22 mouse cellular contexts compared by ENCODE assay signal in the genomic region with DNA sequence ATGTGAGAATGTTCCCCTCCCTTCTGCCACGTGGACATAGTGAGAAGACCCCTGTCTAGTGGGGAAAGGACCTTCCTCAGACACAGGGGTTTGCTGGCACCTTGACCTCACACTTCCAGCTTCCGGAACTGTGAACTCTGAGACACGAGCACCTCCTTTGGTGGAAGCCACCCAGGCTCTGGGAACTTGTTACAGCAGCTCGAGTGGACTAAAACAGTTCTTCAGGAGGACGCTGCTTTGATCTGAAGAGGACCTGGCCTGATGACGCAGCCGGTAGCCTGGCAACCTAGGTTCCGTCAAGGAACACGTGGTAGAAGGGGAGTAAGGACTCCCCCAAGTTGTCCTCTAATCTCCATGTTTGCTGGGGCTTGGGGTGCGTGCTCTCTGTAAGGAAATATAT. TPM values are rescaled to one million over a fixed set of nuclear protein-coding genes. Genes with fewer than 3 reads are reported as not detected.
DNase-seq lines count a peak whose midpoint lies in the region; ATAC-seq and TF ChIP-seq lines count a peak whose summit lies in the region.
"Had no signal": no experiment of that assay in that cellular context is flagged by ENCODE, and none has a peak within 500 bp of the region (broad histone marks: within the 10 kb centered on the region; RNA-seq: fewer than 3 reads in every experiment).

No protein-coding gene starts in this region.

- no peak for TF ChIP-seq EP300 in lung, postnatal 0 days (IDR thresholded peaks at IDR 0.05)

- H3K9me3 ChIP-seq in kidney, postnatal 0 days (replicated peaks; ENCODE audit: low read length): no peaks in the 10 kb centered on the region
- H3K9me3 ChIP-seq in lung, postnatal 0 days (ENCODE audit: low read length): no peaks in the 10 kb centered on the region
- H3K9me3 ChIP-seq: forebrain, embryonic 13.5 days; G1E; kidney, embryonic 15.5 days; liver, embryonic 12.5 days had no signal

- H3K36me3 ChIP-seq in kidney, postnatal 0 days (ENCODE audit: insufficient read depth, low read length): no peaks in the 10 kb centered on the region
- H3K36me3 ChIP-seq in lung, postnatal 0 days (ENCODE audit: insufficient read depth, low read length): no peaks in the 10 kb centered on the region
- H3K36me3 ChIP-seq: G1E; kidney, embryonic 15.5 days; liver, embryonic 12.5 days had no signal

- H3K27ac ChIP-seq in gastrocnemius, adult 2 months: peak overlapping the region; percentile 70
- 0 out of 2 replicates have a peak overlapping the region, but pooled peaks have one; percentile 37 for H3K27ac ChIP-seq in kidney, postnatal 0 days
- peak overlapping the region; percentile 47 for H3K27ac ChIP-seq in brown adipose tissue, adult 24 weeks (replicated peaks; ENCODE audit: low read depth, low read length)
- peak overlapping the region; percentile 73 for H3K27ac ChIP-seq in lung, postnatal 0 days (ENCODE audit: low read length)
- H3K27ac ChIP-seq: forebrain, embryonic 13.5 days; hindbrain, embryonic 14.5 days; liver, embryonic 12.5 days had no signal

- DNase-seq in gastrocnemius, adult 2 months: peak; percentile 5
- DNase-seq in gastrocnemius, postnatal 25 days: no peak
- DNase-seq in kidney, postnatal 0 days (ENCODE audit: low spot score): no peak
- DNase-seq in kidney, postnatal 25 days: no peak
- peak; percentile 70 for DNase-seq in lung, postnatal 0 days (ENCODE audit: low spot score)
- DNase-seq in cerebellum, adult 9-11 months: no peak
- DNase-seq: adrenal gland, adult 8-10 months; cerebellum, adult 11-12 months; cerebellum, postnatal 14 days; kidney, adult 18-20 months; layer of hippocampus, postnatal 36 days; left cerebral cortex, postnatal 4 days; liver, postnatal 0 days; thymus, postnatal 4 days had no signal

- ATAC-seq in kidney, postnatal 0 days (replicated peaks; ENCODE audit: low FRiP score, low read depth): no peak
- ATAC-seq in lung, postnatal 0 days: peak; percentile 40
- ATAC-seq: forebrain, embryonic 13.5 days; liver, embryonic 12.5 days; liver, postnatal 0 days; midbrain, embryonic 16.5 days had no signal

- peaks cover 5% of the 10 kb centered on the region; the same call in 1 of the 2 replicates for H3K4me1 ChIP-seq in kidney, postnatal 0 days (replicated peaks; ENCODE audit: insufficient read depth, low read length)
- H3K4me1 ChIP-seq in brown adipose tissue, adult 24 weeks (ENCODE audit: control insufficient read depth, insufficient read depth, insufficient read length, low read length): peaks cover 3% of the 10 kb centered on the region; the same call in 1 of the 2 replicates
- peaks cover 6% of the 10 kb centered on the region; the same call in 1 of the 2 replicates for H3K4me1 ChIP-seq in lung, postnatal 0 days (ENCODE audit: insufficient read depth, low read depth, low read length)
- H3K4me1 ChIP-seq: forebrain, embryonic 13.5 days had no signal

- no peak overlapping the region for H3K4me2 ChIP-seq in kidney, postnatal 0 days (ENCODE audit: low read length)
- no peak overlapping the region for H3K4me2 ChIP-seq in lung, postnatal 0 days (replicated peaks; ENCODE audit: low read depth, low read length)
- H3K4me2 ChIP-seq: forebrain, embryonic 13.5 days; hindbrain, embryonic 14.5 days; kidney, embryonic 15.5 days; liver, embryonic 12.5 days; midbrain, embryonic 11.5 days had no signal

- TF ChIP-seq CTCF in gastrocnemius, adult 2 months (IDR thresholded peaks at IDR 0.05): no peak
- TF ChIP-seq CTCF in kidney, postnatal 0 days (IDR thresholded peaks at IDR 0.05; ENCODE audit: low read depth): no peak
- TF ChIP-seq CTCF in lung, postnatal 0 days (IDR thresholded peaks at IDR 0.05): peak; percentile 43; the same call in 1 of the 2 replicates

- no peak overlapping the region for H3K9ac ChIP-seq in kidney, postnatal 0 days (ENCODE audit: low read depth, low read length)
- H3K9ac ChIP-seq in lung, postnatal 0 days (replicated peaks; ENCODE audit: low read depth): no peak overlapping the region
- H3K9ac ChIP-seq: forebrain, embryonic 13.5 days; hindbrain, embryonic 14.5 days; liver, embryonic 12.5 days; liver, postnatal 0 days had no signal

- WGBS in kidney, postnatal 0 days: 89% methylated on average over 10 of the region's 10 CpGs
- 63% methylated on average over 10 of the region's 10 CpGs for WGBS in lung, postnatal 0 days

- intact Hi-C loops in gastrocnemius, adult 2 months (cut with DNase I): no loop called here

- no peaks in the 10 kb centered on the region for H3K27me3 ChIP-seq in kidney, postnatal 0 days (ENCODE audit: insufficient read depth, low read length)
- no peaks in the 10 kb centered on the region for H3K27me3 ChIP-seq in lung, postnatal 0 days (replicated peaks; ENCODE audit: insufficient read depth, low read length)
- H3K27me3 ChIP-seq: forebrain, embryonic 13.5 days; kidney, embryonic 15.5 days had no signal

- H3K4me3 ChIP-seq in gastrocnemius, adult 2 months: no peak overlapping the region
- no peak overlapping the region for H3K4me3 ChIP-seq in kidney, postnatal 0 days (replicated peaks; ENCODE audit: low read depth, low read length)
- no peak overlapping the region for H3K4me3 ChIP-seq in brown adipose tissue, adult 24 weeks (ENCODE audit: insufficient read depth, low read depth, low read length)
- no peak overlapping the region for H3K4me3 ChIP-seq in lung, postnatal 0 days (ENCODE audit: low read depth, low read length)
- H3K4me3 ChIP-seq: forebrain, embryonic 13.5 days; kidney, embryonic 15.5 days; liver, embryonic 12.5 days had no signal

RNA-seq across cellular contexts. Expression of a gene that starts 36.4 kb away (rescaled TPM):
- total RNA-seq in gastrocnemius, adult 2 months (2021): 100 to 1,000 TPM; 189 to 247 TPM
- total RNA-seq in gastrocnemius, postnatal 25 days (2021): 100 to 1,000 TPM; 210 to 254 TPM
- polyA plus RNA-seq in kidney, postnatal 0 days (2015; fragmentation: Nextera tagmentation; extraction: Ambion mirVana): 245 and 253 TPM in 2 replicates
- polyA plus RNA-seq in brown adipose tissue, adult 24 weeks (2012; ENCODE audit: insufficient read depth, insufficient read length, missing spikeins): 696 and 736 TPM in 2 replicates
- 121 and 122 TPM in 2 replicates for polyA plus RNA-seq in lung, postnatal 0 days (2015; fragmentation: Nextera tagmentation; extraction: Ambion mirVana)

RNA-seq across cellular contexts. Expression of a gene that starts 50.4 kb away (rescaled TPM):
- total RNA-seq in gastrocnemius, adult 2 months (2021): 10 to 100 TPM; 37.4 to 57.4 TPM
- total RNA-seq in gastrocnemius, postnatal 25 days (2021): 10 to 100 TPM; 51.0 to 72.0 TPM
- polyA plus RNA-seq in kidney, postnatal 0 days (2015; fragmentation: Nextera tagmentation; extraction: Ambion mirVana): 52.9 and 57.2 TPM in 2 replicates
- polyA plus RNA-seq in brown adipose tissue, adult 24 weeks (2012; ENCODE audit: insufficient read depth, insufficient read length, missing spikeins): 36.0 and 59.3 TPM in 2 replicates
- polyA plus RNA-seq in lung, postnatal 0 days (2015; fragmentation: Nextera tagmentation; extraction: Ambion mirVana): 59.3 and 67.3 TPM in 2 replicates

Comparison
In these comparisons a context has a peak if more than half of its experiments do, and no peak if none do; other contexts are left out.
1. DNase-seq: peak in gastrocnemius, adult 2 months (single experiment) and lung, postnatal 0 days (single experiment); none in gastrocnemius, postnatal 25 days (single experiment), kidney, postnatal 0 days (single experiment), kidney, postnatal 25 days (0 of 2) and cerebellum, adult 9-11 months (single experiment).
2. Peak in every context shown above with its lines, with median percentiles within 50 percentile points of each other: H3K27ac ChIP-seq.